In genomic region chr6:128058157-128058556, GRCm38 (mm10) we compare ENCODE assay signal across 16 mouse cellular contexts.
A peak's percentile ranks its signal among the peaks of the same experiment; 100 is the strongest.
DNase-seq lines count a peak whose midpoint lies in the region; ATAC-seq and TF ChIP-seq lines count a peak whose summit lies in the region.
"Had no signal": no experiment of that assay in that cellular context is flagged by ENCODE, and none has a peak within 500 bp of the region (broad histone marks: within the 10 kb centered on the region; RNA-seq: fewer than 3 reads in every experiment).

No protein-coding gene starts in this region.

- H3K27me3 ChIP-seq in hindbrain, embryonic 14.5 days (ENCODE audit: control insufficient read depth, insufficient read depth, low read length) = no peaks in the 10 kb centered on the region
- H3K27me3 ChIP-seq in midbrain, postnatal 0 days (ENCODE audit: insufficient read depth, low read length) = no peaks in the 10 kb centered on the region
- H3K27me3 ChIP-seq: liver, embryonic 15.5 days had no signal

- no peaks in the 10 kb centered on the region for H3K36me3 ChIP-seq in hindbrain, embryonic 14.5 days (replicated peaks; ENCODE audit: control insufficient read depth, insufficient read depth)
- H3K36me3 ChIP-seq in midbrain, postnatal 0 days (ENCODE audit: insufficient read depth, low read length) = no peaks in the 10 kb centered on the region
- H3K36me3 ChIP-seq: liver, embryonic 15.5 days had no signal

- H3K27ac ChIP-seq in hindbrain, embryonic 14.5 days = peak overlapping the region; percentile 70; the same call in 1 of the 2 replicates
- H3K27ac ChIP-seq in midbrain, postnatal 0 days (ENCODE audit: low read depth, low read length) = no peak overlapping the region
- H3K27ac ChIP-seq: liver, embryonic 15.5 days; stomach, postnatal 0 days had no signal

- H3K4me1 ChIP-seq in hindbrain, embryonic 14.5 days (replicated peaks; ENCODE audit: control insufficient read depth, insufficient read depth, low read length) = peaks cover 20% of the 10 kb centered on the region
- H3K4me1 ChIP-seq in midbrain, postnatal 0 days (ENCODE audit: insufficient read depth, low read length) = peaks cover 8% of the 10 kb centered on the region
- H3K4me1 ChIP-seq: liver, embryonic 15.5 days had no signal

- ATAC-seq in frontal cortex, adult (ENCODE audit: low TSS enrichment) = peak; percentile 5; the same call in 1 of the 2 replicates
- peak; percentile 58 for ATAC-seq in hindbrain, embryonic 14.5 days (ENCODE audit: low FRiP score)
- ATAC-seq in midbrain, postnatal 0 days (ENCODE audit: low FRiP score) = no peak
- ATAC-seq: inflammation-experienced regulatory T-cells, adult 6 months; lung, postnatal 0 days had no signal

- peak overlapping the region; percentile 28 for H3K9ac ChIP-seq in hindbrain, embryonic 14.5 days
- peak overlapping the region; percentile 24; the same call in 1 of the 2 replicates for H3K9ac ChIP-seq in midbrain, postnatal 0 days (replicated peaks; ENCODE audit: low read length, poor library complexity, severe bottlenecking)
- H3K9ac ChIP-seq: liver, embryonic 15.5 days had no signal

- no peak for TF ChIP-seq CTCF in midbrain, postnatal 0 days (IDR thresholded peaks at IDR 0.05)

- H3K9me3 ChIP-seq in hindbrain, embryonic 14.5 days (ENCODE audit: control insufficient read depth, low read length) = 0 out of 2 replicates have a peak, but pooled peaks cover 4% of the 10 kb centered on the region
- H3K9me3 ChIP-seq in midbrain, postnatal 0 days (ENCODE audit: low read length) = no peaks in the 10 kb centered on the region
- H3K9me3 ChIP-seq: liver, embryonic 15.5 days had no signal

- peak overlapping the region; percentile 34 for H3K4me2 ChIP-seq in hindbrain, embryonic 14.5 days (replicated peaks)
- no peak overlapping the region; the same call in 1 of the 2 replicates for H3K4me2 ChIP-seq in midbrain, postnatal 0 days (ENCODE audit: low read depth, low read length, poor library complexity, severe bottlenecking)
- H3K4me2 ChIP-seq: liver, embryonic 15.5 days had no signal

- WGBS in hindbrain, embryonic 14.5 days = 28% methylated on average over 7 of the region's 7 CpGs
- 49% methylated on average over 7 of the region's 7 CpGs for WGBS in midbrain, postnatal 0 days

- DNase-seq in cerebellum, adult 11 months = peak; percentile 42
- DNase-seq in cerebellum, postnatal 10 days = no peak
- no peak for DNase-seq in frontal cortex, postnatal 14 days (ENCODE audit: low spot score in 2 of 2)
- DNase-seq in hindbrain, embryonic 14.5 days (ENCODE audit: low spot score) = peak; percentile 46
- DNase-seq in midbrain, postnatal 0 days (ENCODE audit: low spot score) = peak; percentile 34
- no peak for DNase-seq in adrenal gland, postnatal 36 days
- DNase-seq in thymus, postnatal 14 days = no peak
- DNase-seq: gastrocnemius, postnatal 36 days; kidney, postnatal 4 days; right cerebral cortex, postnatal 25 days; thymus, postnatal 36 days had no signal

- H3K4me3 ChIP-seq in hindbrain, embryonic 14.5 days (replicated peaks; ENCODE audit: low read length) = no peak overlapping the region
- H3K4me3 ChIP-seq in midbrain, postnatal 0 days (ENCODE audit: low read depth, low read length) = no peak overlapping the region
- H3K4me3 ChIP-seq: liver, embryonic 15.5 days had no signal

Comparison
In these comparisons a context has a peak if more than half of its experiments do, and no peak if none do; other contexts are left out.
1. DNase-seq: peak in cerebellum, adult 11 months (single experiment), hindbrain, embryonic 14.5 days (single experiment) and midbrain, postnatal 0 days (single experiment); none in cerebellum, postnatal 10 days (0 of 2), frontal cortex, postnatal 14 days (0 of 2), adrenal gland, postnatal 36 days (0 of 2) and thymus, postnatal 14 days (single experiment).